Mouse (Mus musculus): Measurements from ENCODE around the gene Ddx6. TPM values are rescaled to one million over a fixed set of nuclear protein-coding genes. Genes with fewer than 3 reads are reported as not detected.

The Ddx6 gene
- polyA plus RNA-seq, 1 experiment from 2014 or later: 11.2 TPM

DNA sequence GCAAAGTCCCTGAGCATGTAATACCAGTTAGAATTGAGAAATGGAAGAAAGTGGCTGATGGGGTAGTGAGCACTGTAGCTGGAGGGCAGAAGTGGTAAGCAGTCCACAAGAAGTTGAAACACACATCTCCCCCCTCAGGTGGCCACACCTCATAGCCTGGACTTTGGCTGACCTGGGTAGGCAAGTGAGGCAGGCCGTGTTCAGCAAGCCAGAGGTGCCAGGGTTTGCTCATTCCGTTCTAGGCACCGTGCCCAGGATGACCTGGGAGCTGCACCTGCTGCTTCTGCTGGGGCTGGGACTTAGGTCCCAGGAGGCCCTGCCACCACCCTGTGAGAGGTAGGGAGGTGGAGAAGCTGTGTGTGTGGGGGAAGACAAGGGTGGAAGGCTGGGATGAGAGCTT, 68.3 kb downstream of the Ddx6 start, which contains the start of gene Treh:
Gene Treh, plus strand, starts transcription at position 229 of the 400 bp plus-strand sequence.
- 75% methylated on average over 3 of the region's 3 CpGs for WGBS
- H3K4me2 ChIP-seq (replicated peaks; ENCODE audit: low read depth, low read length): no peak within 1 kb of the TSS
- no peak within 1 kb of the TSS for H3K9ac ChIP-seq (replicated peaks; ENCODE audit: low read length)
- H3K27ac ChIP-seq (ENCODE audit: low read length): no peak within 1 kb of the TSS
- ATAC-seq (ENCODE audit: low FRiP score, low TSS enrichment): no peak
- no peaks in the 10 kb centered on the region for H3K27me3 ChIP-seq (ENCODE audit: insufficient read depth, low read length)
- peaks cover 7% of the 10 kb centered on the region; the same call in 1 of the 2 replicates for H3K9me3 ChIP-seq (ENCODE audit: low read length)
- no peaks in the 10 kb centered on the region for H3K4me1 ChIP-seq (ENCODE audit: insufficient read depth, low read length)
- no peak within 1 kb of the TSS for H3K4me3 ChIP-seq (ENCODE audit: low read length)
- H3K36me3 ChIP-seq (ENCODE audit: insufficient read depth, low read length): no peaks in the 10 kb centered on the region

- H3K9ac ChIP-seq (replicated peaks; ENCODE audit: low read length): no peak overlapping the region
Observed at GRCm38 (mm10) chr9:44678288-44678871, 73.7 kb downstream of the Ddx6 start.

GRCm38 (mm10) chr9:44679565-44679964, 74.9 kb downstream of the Ddx6 start:
- Histone ChIP-seq H3K27me3 (ENCODE audit: insufficient read depth, low read length) (no peaks in the 10 kb centered on the region), H3K36me3 (ENCODE audit: insufficient read depth, low read length) (no peaks in the 10 kb centered on the region), H3K9me3 (ENCODE audit: low read length) (0 out of 2 replicates have a peak, but pooled peaks cover 3% of the 10 kb centered on the region), H3K4me2 (replicated peaks; ENCODE audit: low read depth, low read length) (no peak overlapping the region), H3K27ac (ENCODE audit: low read length) (no peak overlapping the region), H3K4me3 (ENCODE audit: low read length) (no peak overlapping the region), H3K9ac (replicated peaks; ENCODE audit: low read length) (no peak overlapping the region), H3K4me1 (ENCODE audit: insufficient read depth, low read length) (no peaks in the 10 kb centered on the region)
- no peak for ATAC-seq (ENCODE audit: low FRiP score, low TSS enrichment)
- WGBS: 62% methylated on average over 5 of the region's 5 CpGs

More at GRCm38 (mm10) chr9:44678288-44678871, 73.7 kb downstream of the Ddx6 start:
- Histone ChIP-seq H3K9me3 (ENCODE audit: low read length) (0 out of 2 replicates have a peak, but pooled peaks cover 3% of the 10 kb centered on the region), H3K36me3 (ENCODE audit: insufficient read depth, low read length) (no peaks in the 10 kb centered on the region), H3K4me3 (ENCODE audit: low read length) (no peak overlapping the region), H3K4me1 (ENCODE audit: insufficient read depth, low read length) (no peaks in the 10 kb centered on the region), H3K4me2 (replicated peaks; ENCODE audit: low read depth, low read length) (no peak overlapping the region), H3K27ac (ENCODE audit: low read length) (no peak overlapping the region), H3K27me3 (ENCODE audit: insufficient read depth, low read length) (no peaks in the 10 kb centered on the region)
- WGBS: 91% methylated on average over 2 of the region's 2 CpGs
- ATAC-seq (ENCODE audit: low FRiP score, low TSS enrichment): no peak

- Histone ChIP-seq H3K9ac (replicated peaks; ENCODE audit: low read length) (no peak overlapping the region), H3K27ac (ENCODE audit: low read length) (no peak overlapping the region), H3K27me3 (ENCODE audit: insufficient read depth, low read length) (no peaks in the 10 kb centered on the region), H3K36me3 (ENCODE audit: insufficient read depth, low read length) (peaks cover 10% of the 10 kb centered on the region), H3K4me1 (ENCODE audit: insufficient read depth, low read length) (peaks cover 19% of the 10 kb centered on the region), H3K4me3 (ENCODE audit: low read length) (no peak overlapping the region), H3K4me2 (replicated peaks; ENCODE audit: low read depth, low read length) (no peak overlapping the region), H3K9me3 (ENCODE audit: low read length) (0 out of 2 replicates have a peak, but pooled peaks cover 3% of the 10 kb centered on the region)
- no peak for ATAC-seq (ENCODE audit: low FRiP score, low TSS enrichment)
- 85% methylated on average over 8 of the region's 8 CpGs for WGBS
Observed at GRCm38 (mm10) chr9:44683046-44683445, 78.4 kb downstream of the Ddx6 start.

DNA sequence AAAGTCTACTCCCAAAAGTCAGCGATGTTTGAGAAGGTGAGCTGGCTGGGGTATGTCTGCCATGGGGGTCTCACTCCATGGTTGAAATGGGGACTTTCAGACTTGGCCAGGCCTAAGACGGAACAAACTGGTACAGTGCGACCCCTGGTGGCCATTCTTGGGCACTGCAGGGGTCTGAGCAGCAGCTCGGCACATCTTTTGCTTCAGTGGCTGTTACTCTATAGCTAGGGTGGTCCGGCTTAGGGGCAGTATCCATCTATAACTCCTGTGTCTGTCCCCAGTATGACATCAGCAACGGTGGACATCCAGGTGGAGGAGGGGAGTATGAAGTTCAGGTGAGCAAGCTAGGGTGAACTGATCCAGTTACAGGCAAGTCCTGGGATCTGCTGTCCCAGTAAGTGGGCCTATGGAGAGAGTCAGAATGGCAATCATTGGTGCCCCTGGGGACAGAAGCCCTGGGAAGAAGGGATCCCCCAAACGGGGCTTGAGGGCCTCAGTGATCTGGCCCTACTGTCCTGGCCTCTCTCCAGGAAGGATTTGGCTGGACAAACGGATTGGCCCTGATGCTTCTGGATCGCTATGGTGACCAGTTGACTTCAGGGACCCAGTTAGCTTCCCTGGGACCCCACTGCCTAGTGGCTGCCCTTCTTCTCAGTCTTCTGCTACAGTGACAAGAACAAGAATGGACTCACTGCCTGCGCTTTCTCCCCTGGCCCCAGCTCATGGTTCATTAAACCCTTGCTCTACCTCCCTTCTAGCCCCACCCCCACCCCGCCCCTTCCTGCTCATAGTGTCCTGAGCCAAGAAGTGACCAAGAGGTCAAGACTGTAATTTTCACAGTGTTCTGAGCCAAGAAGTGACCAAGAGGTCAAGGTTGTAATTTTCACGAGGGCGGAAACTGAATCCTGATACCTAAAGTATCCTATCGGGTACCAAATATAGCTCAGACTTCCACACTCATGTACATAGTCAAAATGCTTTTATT, 80.9 kb downstream of the Ddx6 start:
- peaks cover 19% of the 10 kb centered on the region for H3K4me1 ChIP-seq (ENCODE audit: insufficient read depth, low read length)
- H3K4me3 ChIP-seq (ENCODE audit: low read length): no peak overlapping the region
- ATAC-seq (ENCODE audit: low FRiP score, low TSS enrichment): peak; percentile 58
- H3K9me3 ChIP-seq (ENCODE audit: low read length): no peaks in the 10 kb centered on the region
- H3K36me3 ChIP-seq (ENCODE audit: insufficient read depth, low read length): peaks cover 19% of the 10 kb centered on the region
- no peaks in the 10 kb centered on the region for H3K27me3 ChIP-seq (ENCODE audit: insufficient read depth, low read length)
- H3K9ac ChIP-seq (replicated peaks; ENCODE audit: low read length): peak overlapping the region; percentile 49
- peak overlapping the region; percentile 24; the same call in 1 of the 2 replicates for H3K4me2 ChIP-seq (replicated peaks; ENCODE audit: low read depth, low read length)
- peak overlapping the region; percentile 82 for H3K27ac ChIP-seq (ENCODE audit: low read length)
- WGBS: 13% methylated on average over 14 of the region's 14 CpGs

DNA sequence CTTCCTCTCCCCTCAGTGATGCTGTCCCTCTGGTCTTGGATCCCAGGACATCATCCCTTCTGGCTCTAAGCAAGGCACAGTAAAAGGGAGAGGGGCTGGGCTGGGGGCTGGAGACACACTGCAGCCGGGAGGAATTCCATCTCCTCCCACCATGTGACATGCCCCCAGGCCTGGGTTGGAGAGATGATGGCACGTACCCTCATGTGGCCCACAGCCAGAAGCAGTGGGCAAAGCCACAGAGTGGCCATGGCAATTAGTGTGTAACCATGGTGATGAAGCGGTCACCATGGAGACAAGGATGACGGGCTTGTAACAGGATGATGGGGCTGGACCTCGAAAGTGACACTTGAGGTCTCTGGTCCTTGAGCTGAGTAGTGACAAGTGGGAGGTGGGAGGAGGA, 81.9 kb downstream of the Ddx6 start:
- WGBS: 51% methylated on average over 5 of the region's 5 CpGs
- ATAC-seq (ENCODE audit: low FRiP score, low TSS enrichment): 0 out of 2 replicates have a peak, but pooled peaks have one; percentile 7
- 0 out of 2 replicates have a peak overlapping the region, but pooled peaks have one; percentile 5 for H3K9ac ChIP-seq (replicated peaks; ENCODE audit: low read length)

GRCm38 (mm10) chr9:44688013-44688412, 83.3 kb downstream of the Ddx6 start:
- no peaks in the 10 kb centered on the region for H3K9me3 ChIP-seq (ENCODE audit: low read length)
- H3K27ac ChIP-seq (ENCODE audit: low read length): no peak overlapping the region
- H3K9ac ChIP-seq (replicated peaks; ENCODE audit: low read length): no peak overlapping the region
- 65% methylated on average over 9 of the region's 9 CpGs for WGBS
- no peak overlapping the region for H3K4me2 ChIP-seq (replicated peaks; ENCODE audit: low read depth, low read length)
- ATAC-seq (ENCODE audit: low FRiP score, low TSS enrichment): no peak
- no peak overlapping the region for H3K4me3 ChIP-seq (ENCODE audit: low read length)
- H3K27me3 ChIP-seq (ENCODE audit: insufficient read depth, low read length): no peaks in the 10 kb centered on the region
- H3K36me3 ChIP-seq (ENCODE audit: insufficient read depth, low read length): peaks cover 34% of the 10 kb centered on the region
- H3K4me1 ChIP-seq (ENCODE audit: insufficient read depth, low read length): peaks cover 28% of the 10 kb centered on the region

More for the DNA sequence above, 81.9 kb downstream of the Ddx6 start:
- no peak overlapping the region for H3K4me2 ChIP-seq (replicated peaks; ENCODE audit: low read depth, low read length)
- peaks cover 28% of the 10 kb centered on the region for H3K4me1 ChIP-seq (ENCODE audit: insufficient read depth, low read length)
- no peaks in the 10 kb centered on the region for H3K9me3 ChIP-seq (ENCODE audit: low read length)
- peaks cover 23% of the 10 kb centered on the region for H3K36me3 ChIP-seq (ENCODE audit: insufficient read depth, low read length)
- H3K27me3 ChIP-seq (ENCODE audit: insufficient read depth, low read length): no peaks in the 10 kb centered on the region
- H3K27ac ChIP-seq (ENCODE audit: low read length): peak overlapping the region; percentile 82
- no peak overlapping the region for H3K4me3 ChIP-seq (ENCODE audit: low read length)

Other genes with a start within 250 kb of the Ddx6 start
- gene Vps11, start 243.2 kb upstream of the Ddx6 start, polyA plus RNA-seq (2015; fragmentation: Nextera tagmentation; extraction: Ambion mirVana): 38.5 and 40.0 TPM in 2 replicates
- gene Hyou1, start 225.4 kb upstream of the Ddx6 start, polyA plus RNA-seq (2015; fragmentation: Nextera tagmentation; extraction: Ambion mirVana): 48.0 and 51.2 TPM in 2 replicates
- 67.3 and 74.4 TPM in 2 replicates for gene Slc37a4, start 208.0 kb upstream of the Ddx6 start, polyA plus RNA-seq (2015; fragmentation: Nextera tagmentation; extraction: Ambion mirVana)
- 1,444 and 1,489 TPM in 2 replicates for gene Rps25, start 197.8 kb upstream of the Ddx6 start, polyA plus RNA-seq (2015; fragmentation: Nextera tagmentation; extraction: Ambion mirVana)
- 138 TPM in 2 replicates for gene Trappc4, start 197.3 kb upstream of the Ddx6 start, polyA plus RNA-seq (2015; fragmentation: Nextera tagmentation; extraction: Ambion mirVana)
- 26.0 and 31.6 TPM in 2 replicates for gene Ccdc84, start 186.3 kb upstream of the Ddx6 start, polyA plus RNA-seq (2015; fragmentation: Nextera tagmentation; extraction: Ambion mirVana)
- gene Foxr1, start 163.8 kb upstream of the Ddx6 start, polyA plus RNA-seq (2015; fragmentation: Nextera tagmentation; extraction: Ambion mirVana): not detected in 2 replicates
- 3.4 and 7.6 TPM in 2 replicates for gene Upk2, start 149.9 kb upstream of the Ddx6 start, polyA plus RNA-seq (2015; fragmentation: Nextera tagmentation; extraction: Ambion mirVana)
- 11.3 and 12.4 TPM in 2 replicates for gene Bcl9l, start 122.1 kb upstream of the Ddx6 start, polyA plus RNA-seq (2015; fragmentation: Nextera tagmentation; extraction: Ambion mirVana)
- 0.11 TPM in 1 of 2 replicates, not detected in the other for gene Cxcr5, start 43.0 kb upstream of the Ddx6 start, polyA plus RNA-seq (2015; fragmentation: Nextera tagmentation; extraction: Ambion mirVana)
- 0.17 TPM in 1 of 2 replicates, not detected in the other for gene Treh, start 68.3 kb downstream of the Ddx6 start, polyA plus RNA-seq (2015; fragmentation: Nextera tagmentation; extraction: Ambion mirVana)
- 37.0 and 37.6 TPM in 2 replicates for gene Phldb1, start 130.3 kb downstream of the Ddx6 start, polyA plus RNA-seq (2015; fragmentation: Nextera tagmentation; extraction: Ambion mirVana)
- gene Arcn1, start 163.0 kb downstream of the Ddx6 start, polyA plus RNA-seq (2015; fragmentation: Nextera tagmentation; extraction: Ambion mirVana): 217 and 219 TPM in 2 replicates
- 100 and 111 TPM in 2 replicates for gene Ift46, start 163.0 kb downstream of the Ddx6 start, polyA plus RNA-seq (2015; fragmentation: Nextera tagmentation; extraction: Ambion mirVana)
- 34.9 and 40.4 TPM in 2 replicates for gene Tmem25, start 194.4 kb downstream of the Ddx6 start, polyA plus RNA-seq (2015; fragmentation: Nextera tagmentation; extraction: Ambion mirVana)
- gene Ttc36, start 198.2 kb downstream of the Ddx6 start, polyA plus RNA-seq (2015; fragmentation: Nextera tagmentation; extraction: Ambion mirVana): 161 and 182 TPM in 2 replicates